Mouse (Mus musculus) G1E (cell line): ENCODE measurements at regions not wholly inside any gene's neighbourhood (a gene's known extent, or its start where the extent isn't known, plus 50 kb on each side); places are given as distances from the start of the nearest gene placed in this dataset.
"Not testable (repeated sequence)": the region's sequence is repeated elsewhere in the genome, so short reads cannot be mapped to it uniquely, and the experiment has no call there.

Source experiments
- ATAC-seq: 2 replicates; pipeline ENCODE4 v1.8.0; 2016; ENCODE audit warnings: mild to moderate bottlenecking; ENCODE audit not compliant: insufficient number of reproducible peaks, poor library complexity, low FRiP score, severe bottlenecking; ENCODE audit errors: extremely low read depth
- DNase-seq: peaks from one replicate; pipeline ENCODE4 v3.0.0; 2012; ENCODE audit warnings: low spot score
- H3K27me3 ChIP-seq: 2 replicates; pipeline ENCODE4 v1.6.1; 2012; ENCODE audit warnings: mild to moderate bottlenecking, low read length, inconsistent platforms; ENCODE audit not compliant: insufficient read depth
- H3K36me3 ChIP-seq: replicated peaks from 2 replicates; pipeline ENCODE3; 2012; ENCODE audit warnings: mild to moderate bottlenecking, inconsistent platforms
- H3K4me1 ChIP-seq: 2 replicates; pipeline ENCODE4 v1.6.1; 2012; ENCODE audit warnings: low read depth, low read length, inconsistent platforms, mixed read lengths; ENCODE audit not compliant: insufficient read depth
- H3K4me3 ChIP-seq: 2 replicates; pipeline ENCODE4 v1.5.1; 2012; ENCODE audit warnings: low read depth, mild to moderate bottlenecking, inconsistent platforms, low read length, moderate library complexity, mixed read lengths
- H3K9me3 ChIP-seq: replicated peaks from 2 replicates; pipeline ENCODE4 v1.6.1; 2012; ENCODE audit warnings: inconsistent platforms
- CTCF ChIP-seq: IDR thresholded peaks from 2 replicates; pipeline ENCODE4 v1.5.1; 2012; ENCODE audit warnings: low read depth, low read length, inconsistent platforms, mixed read lengths
- GATA1 ChIP-seq: IDR thresholded peaks from 2 replicates; pipeline ENCODE4 v1.6.1; 2012; ENCODE audit warnings: borderline replicate concordance, low read length, inconsistent platforms, mixed read lengths
- GATA2 ChIP-seq: IDR thresholded peaks from 2 replicates; pipeline ENCODE4 v1.6.1; 2012; ENCODE audit warnings: low read depth, low read length, inconsistent platforms, borderline replicate concordance
- POLR2AphosphoS5 ChIP-seq: IDR thresholded peaks from 2 replicates; pipeline ENCODE4 v1.6.1; 2012; ENCODE audit warnings: low read depth, low read length, inconsistent platforms; ENCODE audit not compliant: insufficient replicate concordance
- TAL1 ChIP-seq: conservative IDR thresholded peaks from 2 replicates; pipeline ENCODE4 v1.6.1; 2012; ENCODE audit warnings: low read depth, low read length, inconsistent platforms, mixed read lengths

DNA sequence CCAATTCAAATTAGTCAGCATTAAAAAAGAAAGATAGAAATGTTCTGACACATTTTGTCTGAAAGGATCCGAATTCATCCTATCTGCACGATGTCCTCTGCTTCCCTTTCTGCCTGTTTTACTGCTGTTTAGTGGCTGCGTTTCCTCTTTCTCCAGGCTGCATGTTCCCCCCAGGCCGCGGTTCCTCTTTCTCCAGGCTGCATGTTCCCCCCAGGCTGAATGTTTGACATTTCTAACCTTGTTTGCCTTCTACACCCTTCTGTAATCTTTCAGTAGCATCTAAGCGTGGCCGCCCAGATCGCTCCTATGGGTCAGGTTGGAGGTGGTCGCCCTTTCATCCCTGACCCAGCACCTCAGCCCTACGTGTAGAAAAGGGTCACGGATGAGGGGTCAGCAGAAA, 89.6 kb upstream of the Mdm1 start:
- Histone ChIP-seq H3K4me1 (no peaks in the 10 kb centered on the region), H3K4me3 (no peak overlapping the region), H3K36me3 (no peaks in the 10 kb centered on the region), H3K27me3 (no peaks in the 10 kb centered on the region), H3K9me3 (peaks cover 25% of the 10 kb centered on the region)
- no peak for TF ChIP-seq CTCF
- no peak for TF ChIP-seq POLR2AphosphoS5
- no peak for TF ChIP-seq TAL1
- no peak for TF ChIP-seq GATA1
- TF ChIP-seq GATA2: no peak
- DNase-seq: no peak
- no peak for ATAC-seq

DNA sequence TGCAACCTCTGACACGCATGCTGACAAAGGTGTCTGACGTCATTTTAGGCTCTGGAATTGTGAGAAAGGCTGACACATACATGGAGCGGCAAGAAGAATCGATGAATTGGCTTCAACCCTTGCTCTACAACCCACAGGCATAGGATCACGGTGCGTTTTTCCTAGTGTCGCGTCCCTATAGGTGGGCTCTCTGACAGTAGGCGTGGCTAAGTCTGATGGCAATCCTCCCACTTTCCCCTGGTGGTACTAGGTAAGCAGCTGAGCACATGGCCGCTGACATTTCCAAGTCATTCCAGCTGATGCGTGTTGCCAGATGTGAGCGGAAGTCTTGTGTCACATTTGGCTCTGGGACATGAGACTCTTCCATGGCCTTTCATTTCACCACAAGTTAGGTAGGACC, 89.1 kb upstream of the Mdm1 start:
- H3K4me3 ChIP-seq: no peak overlapping the region
- no peak for DNase-seq
- TF ChIP-seq TAL1 (no peak), CTCF (no peak), GATA1 (no peak), POLR2AphosphoS5 (no peak), GATA2 (no peak)

DNA sequence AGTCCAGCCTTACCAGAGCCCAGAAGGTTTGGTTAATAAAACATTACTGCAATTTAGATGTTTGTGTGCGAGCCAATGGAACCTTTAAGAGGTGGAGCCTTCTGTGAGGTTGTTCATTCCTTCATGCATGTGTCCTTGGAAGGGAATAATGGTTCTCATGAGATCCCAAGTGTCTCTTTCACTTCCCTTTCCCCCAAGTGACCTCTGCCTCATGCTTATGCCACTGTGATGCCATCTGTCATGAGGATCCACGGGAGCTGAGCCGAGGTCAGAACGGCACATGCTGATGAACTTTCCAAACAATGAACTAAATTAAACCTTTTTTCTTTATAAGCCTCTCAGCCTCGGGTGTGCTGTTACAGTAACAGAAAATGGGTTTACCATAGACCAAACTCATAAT, 88.6 kb upstream of the Mdm1 start:
- ATAC-seq: no peak
- TF ChIP-seq TAL1: no peak
- no peak for DNase-seq
- no peaks in the 10 kb centered on the region for H3K36me3 ChIP-seq
- H3K4me3 ChIP-seq: no peak overlapping the region
- no peaks in the 10 kb centered on the region for H3K27me3 ChIP-seq
- H3K9me3 ChIP-seq: peaks cover 30% of the 10 kb centered on the region
- no peaks in the 10 kb centered on the region for H3K4me1 ChIP-seq

More for the DNA sequence above, 89.1 kb upstream of the Mdm1 start:
- no peak for ATAC-seq
- Histone ChIP-seq H3K4me1 (no peaks in the 10 kb centered on the region), H3K9me3 (peaks cover 25% of the 10 kb centered on the region), H3K36me3 (no peaks in the 10 kb centered on the region), H3K27me3 (no peaks in the 10 kb centered on the region)

DNA sequence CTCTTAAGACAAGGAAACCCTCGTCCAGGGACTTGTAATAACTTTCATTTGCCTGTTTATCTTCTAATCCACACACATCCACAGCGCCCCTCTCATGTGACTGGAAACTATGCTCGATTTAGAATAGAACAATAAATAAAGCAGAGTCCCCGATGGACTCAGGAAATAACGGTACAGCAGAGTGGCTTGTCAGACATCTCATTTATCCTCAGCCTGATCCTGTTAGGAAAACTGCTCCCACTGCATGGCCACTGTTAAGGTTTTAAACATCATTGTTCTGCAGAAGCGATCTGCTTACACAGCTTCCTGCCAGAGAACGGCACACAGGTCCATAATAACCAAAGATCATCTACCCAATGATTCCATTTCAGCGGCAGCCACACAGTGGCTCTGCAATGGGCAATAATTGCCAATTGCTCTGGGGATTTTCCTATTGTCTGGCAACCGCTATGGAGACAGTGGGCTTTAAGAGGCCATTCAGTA, 84.8 kb upstream of the Mdm1 start:
- Histone ChIP-seq H3K36me3 (no peaks in the 10 kb centered on the region), H3K27me3 (no peaks in the 10 kb centered on the region), H3K4me3 (no peak overlapping the region), H3K9me3 (peaks cover 34% of the 10 kb centered on the region), H3K4me1 (no peaks in the 10 kb centered on the region)
- DNase-seq (no peak), ATAC-seq (no peak)
- no peak for TF ChIP-seq GATA1
- TF ChIP-seq CTCF: no peak
- no peak for TF ChIP-seq POLR2AphosphoS5
- no peak for TF ChIP-seq GATA2

DNA sequence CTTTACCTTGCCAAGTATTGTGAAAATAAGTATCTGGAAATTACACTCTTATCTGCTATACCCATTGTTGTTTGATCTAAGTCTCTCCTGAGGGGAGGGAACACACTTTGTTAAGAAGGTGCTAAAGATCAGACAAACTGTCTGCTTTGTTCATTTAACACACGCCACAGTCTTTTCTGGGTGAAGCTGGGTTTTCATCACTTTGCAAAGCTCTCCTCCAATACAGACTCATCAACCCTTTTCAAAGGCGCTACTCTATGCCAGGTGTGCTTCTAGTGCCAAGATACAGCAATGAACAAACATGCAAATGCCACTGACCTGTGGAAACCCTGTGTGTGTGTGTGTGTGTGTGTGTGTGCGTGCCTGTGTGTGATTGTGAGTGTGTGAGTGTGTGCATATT, 84.1 kb upstream of the Mdm1 start:
- DNase-seq (no peak), ATAC-seq (no peak)
- Histone ChIP-seq H3K36me3 (no peaks in the 10 kb centered on the region), H3K27me3 (no peaks in the 10 kb centered on the region), H3K9me3 (peaks cover 30% of the 10 kb centered on the region), H3K4me1 (no peaks in the 10 kb centered on the region), H3K4me3 (no peak overlapping the region)
- TF ChIP-seq CTCF: no peak
- no peak for TF ChIP-seq TAL1
- no peak for TF ChIP-seq POLR2AphosphoS5
- TF ChIP-seq GATA1: no peak
- TF ChIP-seq GATA2: no peak

GRCm38 (mm10) chr10:118064816-118065216, 76.8 kb upstream of the Mdm1 start:
- no peak for DNase-seq
- no peak overlapping the region for H3K4me3 ChIP-seq
- no peaks in the 10 kb centered on the region for H3K36me3 ChIP-seq
- TF ChIP-seq TAL1 (no peak), CTCF (no peak), GATA1 (no peak), GATA2 (no peak), POLR2AphosphoS5 (no peak)
- 0 out of 2 replicates have a peak, but pooled peaks have one; percentile 15 for ATAC-seq
- peaks cover 38% of the 10 kb centered on the region for H3K9me3 ChIP-seq
- H3K4me1 ChIP-seq: no peaks in the 10 kb centered on the region
- no peaks in the 10 kb centered on the region for H3K27me3 ChIP-seq

GRCm38 (mm10) chr10:118076341-118076740, 65.3 kb upstream of the Mdm1 start:
- not testable (repeated sequence) for H3K27me3 ChIP-seq, DNase-seq, H3K4me3 ChIP-seq, ATAC-seq, H3K36me3 ChIP-seq, H3K4me1 ChIP-seq
- H3K9me3 ChIP-seq: peaks cover 13% of the 10 kb centered on the region
